Mouse (Mus musculus) ES-E14 (cell line): Measurements from ENCODE around the gene Gng3.

Source experiments
- HCFC1 ChIP-seq: IDR thresholded peaks from 2 replicates; pipeline ENCODE4 v1.6.1; 2012; ENCODE audit warnings: low read length, inconsistent platforms, borderline replicate concordance; ENCODE audit not compliant: insufficient read depth
- MAFK ChIP-seq: IDR thresholded peaks from 2 replicates; pipeline ENCODE4 v1.6.1; 2014; ENCODE audit warnings: mild to moderate bottlenecking, low read depth, low read length, inconsistent platforms; ENCODE audit not compliant: insufficient read depth
- ZNF384 ChIP-seq: IDR thresholded peaks from 2 replicates; pipeline ENCODE4 v1.6.1; 2012; ENCODE audit warnings: low read depth, low read length, inconsistent platforms

DNA sequence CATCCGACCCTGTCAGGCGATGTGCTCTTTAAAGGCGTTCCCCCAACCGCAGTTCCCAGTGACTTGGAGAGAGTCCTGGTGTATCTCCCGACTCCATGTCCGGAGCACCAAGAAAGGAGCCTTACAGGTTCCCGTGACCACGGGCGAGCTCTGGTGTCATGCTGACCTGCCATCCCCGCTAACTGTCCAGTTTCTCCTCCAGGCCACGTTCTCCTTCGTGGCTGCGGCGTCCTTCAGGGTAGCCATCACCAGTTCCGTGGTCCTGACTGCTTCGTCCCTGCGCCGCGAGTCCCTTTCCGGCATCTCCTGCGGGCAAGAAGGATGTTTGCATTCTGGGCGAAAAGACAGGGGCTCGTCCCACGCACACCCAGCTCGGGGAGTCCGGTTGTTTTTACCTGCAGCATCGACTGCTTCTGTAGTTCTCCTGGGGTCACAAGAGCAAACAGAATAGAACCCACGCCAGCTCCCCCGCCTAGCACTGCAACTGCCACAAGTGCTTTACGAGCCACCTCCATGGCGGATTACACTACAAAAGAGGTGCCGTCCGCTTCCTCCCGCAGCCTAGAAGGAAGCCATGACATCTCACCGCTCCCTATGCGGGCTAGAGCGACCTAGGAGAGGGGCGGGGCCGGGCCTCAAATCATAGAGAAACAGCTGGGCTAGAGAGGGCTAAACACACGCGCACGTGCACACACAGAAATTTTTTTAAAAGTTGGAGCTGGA, 41.5 kb upstream of the Gng3 start, which contains the start of gene Uqcc3:
- TF ChIP-seq ZNF384 = peak; percentile 93
- 0 out of 2 replicates have a peak, but pooled peaks have one; percentile 41 for TF ChIP-seq HCFC1
- no peak for TF ChIP-seq MAFK
